Mouse (Mus musculus) cerebellum, adult 2 months (tissue): ENCODE results near the gene Celf1.

ENCODE experiments used
- CTCF ChIP-seq: fragments of 200-500 bp; IDR thresholded peaks from 2 replicates; pipeline ENCODE4 v1.5.1; 2011; ENCODE audit warnings: low read depth, mild to moderate bottlenecking, control low read depth, low read length, moderate library complexity, borderline replicate concordance; ENCODE audit not compliant: insufficient read depth
- POLR2A ChIP-seq: fragments of 200-500 bp; IDR thresholded peaks from 2 replicates; pipeline ENCODE4 v1.6.1; 2011; ENCODE audit warnings: low read length, control low read depth, borderline replicate concordance; ENCODE audit not compliant: insufficient read depth

DNA sequence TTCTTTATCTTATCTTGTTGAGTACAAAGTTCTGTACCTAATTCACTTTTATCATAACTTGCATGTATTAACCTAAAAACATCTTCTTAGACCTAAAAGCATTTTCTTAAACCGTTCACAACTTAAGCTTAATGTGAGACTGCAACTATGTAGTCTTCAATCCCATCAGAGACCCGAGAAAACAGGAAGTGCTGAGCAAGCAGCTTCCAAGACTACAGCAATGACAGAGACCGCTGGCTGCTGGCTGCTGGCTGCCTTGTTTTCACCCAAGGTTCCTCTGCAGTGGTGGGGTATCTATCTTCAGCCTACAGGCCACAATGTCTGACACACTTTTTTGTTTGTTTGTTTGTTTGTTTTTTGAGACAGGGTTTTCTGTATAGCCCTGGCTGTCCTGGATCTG lies 111.7 kb downstream of the Celf1 start:
- no peak for TF ChIP-seq CTCF
- TF ChIP-seq POLR2A = no peak
